Mouse (Mus musculus) embryo, embryonic 10 days (tissue): ENCODE data around the gene Gpr150.

ENCODE experiments used
- DNase-seq: peaks from one replicate; pipeline ENCODE4 v3.0.0-alpha.2; 2015; ENCODE audit warnings: low spot score

Gene Gpr150

DNA sequence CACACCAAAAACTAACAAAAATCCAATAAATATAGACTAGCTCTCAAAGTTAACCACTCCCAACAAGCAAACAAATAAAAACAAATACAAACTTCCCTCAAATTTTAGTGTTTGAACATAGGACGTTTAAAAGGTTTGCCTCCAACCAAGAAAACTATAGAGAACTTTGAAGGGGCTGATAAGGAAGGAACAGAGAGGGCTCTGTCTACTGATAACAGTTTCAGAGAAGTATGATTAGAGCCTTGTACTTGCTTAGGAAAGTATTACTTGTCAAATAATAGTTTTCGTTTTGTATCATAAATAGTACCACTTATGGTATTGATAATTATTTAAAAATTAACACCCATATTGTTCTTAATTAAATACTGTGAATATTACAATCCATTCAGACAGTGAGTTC is 42.3 kb downstream of the Gpr150 start:
- no peak for DNase-seq
